Mouse (Mus musculus): ENCODE measurements at regions not wholly inside any gene's neighbourhood (a gene's known extent, or its start where the extent isn't known, plus 50 kb on each side); places are given as distances from the start of the nearest gene placed in this dataset.
"Not testable (repeated sequence)": the region's sequence is repeated elsewhere in the genome, so short reads cannot be mapped to it uniquely, and the experiment has no call there.

GRCm38 (mm10) chr16:20910864-20911263 is 176.6 kb upstream of the Thpo start:
- TF ChIP-seq CTCF (IDR thresholded peaks at IDR 0.05; ENCODE audit: control insufficient read depth, insufficient read depth, low read length); POLR2A (IDR thresholded peaks at IDR 0.05; ENCODE audit: borderline replicate concordance, control insufficient read depth, low read depth, low read length): not testable (repeated sequence)

Data from bone marrow, adult 2 months (tissue).